8 mouse cellular contexts compared by ENCODE assay signal in genomic region chr11:102244926-102245449, GRCm38 (mm10). TPM values are rescaled to one million over a fixed set of nuclear protein-coding genes. Genes with fewer than 3 reads are reported as not detected.
DNase-seq lines count a peak whose midpoint lies in the region; ATAC-seq and TF ChIP-seq lines count a peak whose summit lies in the region.

No protein-coding gene starts in this region.

- H3K36me3 ChIP-seq in E14TG2a.4 (ENCODE audit: insufficient read depth, low read length): no peaks in the 10 kb centered on the region
- no peaks in the 10 kb centered on the region for H3K36me3 ChIP-seq in embryonic facial prominence, embryonic 10.5 days (replicated peaks)
- no peaks in the 10 kb centered on the region for H3K36me3 ChIP-seq in heart, embryonic 10.5 days
- no peaks in the 10 kb centered on the region for H3K36me3 ChIP-seq in liver, embryonic 16.5 days (ENCODE audit: control insufficient read depth, insufficient read depth)
- H3K36me3 ChIP-seq in neural tube, embryonic 11.5 days (ENCODE audit: control insufficient read depth, insufficient read depth, low read length): no peaks in the 10 kb centered on the region

- DNase-seq in adrenal gland, adult 18-20 months (ENCODE audit: low spot score in 2 of 2): peak; percentile 59 to 73
- DNase-seq in embryonic facial prominence, embryonic 10.5 days (ENCODE audit: low spot score): peak; percentile 66
- peak; percentile 85 for DNase-seq in heart, embryonic 10.5 days (ENCODE audit: low spot score)
- DNase-seq in kidney, postnatal 4 days: peak; percentile 66 to 80
- DNase-seq in neural tube, embryonic 11.5 days (ENCODE audit: low spot score): peak; percentile 77

- H3K9me3 ChIP-seq in E14TG2a.4 (ENCODE audit: low read length): 0 out of 2 replicates have a peak, but pooled peaks cover 4% of the 10 kb centered on the region
- H3K9me3 ChIP-seq in embryonic facial prominence, embryonic 10.5 days: no peaks in the 10 kb centered on the region
- no peaks in the 10 kb centered on the region for H3K9me3 ChIP-seq in heart, embryonic 10.5 days
- no peaks in the 10 kb centered on the region for H3K9me3 ChIP-seq in liver, embryonic 16.5 days (replicated peaks; ENCODE audit: control insufficient read depth, low read length)
- H3K9me3 ChIP-seq in neural tube, embryonic 11.5 days (ENCODE audit: control insufficient read depth, low read length): no peaks in the 10 kb centered on the region

- 2% methylated on average over 32 of the region's 32 CpGs for WGBS in embryonic facial prominence, embryonic 10.5 days
- 1% methylated on average over 32 of the region's 32 CpGs for WGBS in heart, embryonic 10.5 days
- WGBS in liver, embryonic 16.5 days (ENCODE audit: insufficient replicate concordance): 4% methylated on average over 32 of the region's 32 CpGs
- WGBS in neural tube, embryonic 11.5 days: under 1% methylated on average over 32 of the region's 32 CpGs

- H3K4me1 ChIP-seq in E14TG2a.4 (replicated peaks; ENCODE audit: low read depth, low read length): peaks cover 40% of the 10 kb centered on the region
- H3K4me1 ChIP-seq in embryonic facial prominence, embryonic 10.5 days: peaks cover 29% of the 10 kb centered on the region
- H3K4me1 ChIP-seq in heart, embryonic 10.5 days: peaks cover 28% of the 10 kb centered on the region
- H3K4me1 ChIP-seq in liver, embryonic 16.5 days (ENCODE audit: control insufficient read depth, low read depth, low read length): peaks cover 13% of the 10 kb centered on the region
- H3K4me1 ChIP-seq in neural tube, embryonic 11.5 days (ENCODE audit: control insufficient read depth, insufficient read depth, low read length): peaks cover 11% of the 10 kb centered on the region; the same call in 1 of the 2 replicates

- H3K27me3 ChIP-seq in E14TG2a.4 (ENCODE audit: insufficient read depth, low read length): peaks cover 18% of the 10 kb centered on the region
- peaks cover 24% of the 10 kb centered on the region for H3K27me3 ChIP-seq in embryonic facial prominence, embryonic 10.5 days (replicated peaks; ENCODE audit: low read depth, poor library complexity, severe bottlenecking)
- no peaks in the 10 kb centered on the region for H3K27me3 ChIP-seq in heart, embryonic 10.5 days (ENCODE audit: insufficient read depth, poor library complexity, severe bottlenecking)
- peaks cover 10% of the 10 kb centered on the region for H3K27me3 ChIP-seq in liver, embryonic 16.5 days (ENCODE audit: control insufficient read depth, insufficient read depth, low read depth, low read length)
- H3K27me3 ChIP-seq in neural tube, embryonic 11.5 days (ENCODE audit: control insufficient read depth, insufficient read depth, low read length): no peaks in the 10 kb centered on the region

- H3K27ac ChIP-seq in embryonic facial prominence, embryonic 10.5 days (replicated peaks): peak overlapping the region; percentile 81
- peak overlapping the region; percentile 83 for H3K27ac ChIP-seq in heart, embryonic 10.5 days
- H3K27ac ChIP-seq in liver, embryonic 16.5 days (ENCODE audit: low read length): no peak overlapping the region
- peak overlapping the region; percentile 64 for H3K27ac ChIP-seq in neural tube, embryonic 11.5 days (ENCODE audit: low read depth, low read length)

- no peak for TF ChIP-seq CTCF in E14TG2a.4 (conservative IDR thresholded peaks at IDR 0.05; ENCODE audit: low read length)

- no peak for ATAC-seq in liver, embryonic 16.5 days (ENCODE audit: low read depth)
- ATAC-seq in neural tube, embryonic 11.5 days (ENCODE audit: insufficient read depth, low FRiP score, low TSS enrichment): 0 out of 2 replicates have a peak, but pooled peaks have one; percentile 45
- ATAC-seq in erythroblast, adult 5-6 weeks (replicated peaks; ENCODE audit: low FRiP score, poor library complexity, severe bottlenecking): no peak

- H3K4me3 ChIP-seq in E14TG2a.4 (replicated peaks; ENCODE audit: low read length): peak overlapping the region; percentile 48
- H3K4me3 ChIP-seq in embryonic facial prominence, embryonic 10.5 days: peak overlapping the region; percentile 54
- H3K4me3 ChIP-seq in heart, embryonic 10.5 days: peak overlapping the region; percentile 58
- H3K4me3 ChIP-seq in liver, embryonic 16.5 days (ENCODE audit: low read depth, low read length): peak overlapping the region; percentile 19
- peak overlapping the region; percentile 27 for H3K4me3 ChIP-seq in neural tube, embryonic 11.5 days (ENCODE audit: low read depth, low read length)

- H3K9ac ChIP-seq in liver, embryonic 16.5 days (ENCODE audit: low read depth, low read length): no peak overlapping the region; the same call in 1 of the 2 replicates
- peak overlapping the region; percentile 58 for H3K9ac ChIP-seq in neural tube, embryonic 11.5 days (ENCODE audit: low read length)

- peak overlapping the region; percentile 35 for H3K4me2 ChIP-seq in liver, embryonic 16.5 days (ENCODE audit: low read depth, low read length)
- peak overlapping the region; percentile 65 for H3K4me2 ChIP-seq in neural tube, embryonic 11.5 days (ENCODE audit: low read depth)

RNA-seq across cellular contexts. Expression of gene BC030867, which starts 3.7 kb away (rescaled TPM):
- total RNA-seq in adrenal gland, adult 18-20 months (2021): under 1 TPM in 1 of 2 experiments, not detected in 1; 0.46 TPM
- polyA plus RNA-seq in embryonic facial prominence, embryonic 10.5 days (2016; fragmentation: Nextera tagmentation; extraction: Ambion mirVana): 30.1 and 32.4 TPM in 2 replicates
- polyA plus RNA-seq in heart, embryonic 10.5 days (2016; fragmentation: Nextera tagmentation; extraction: Ambion mirVana): 16.5 and 19.4 TPM in 2 replicates
- polyA plus RNA-seq in liver, embryonic 16.5 days (2015; fragmentation: Nextera tagmentation; extraction: Ambion mirVana): 13.2 and 13.8 TPM in 2 replicates
- polyA plus RNA-seq in neural tube, embryonic 11.5 days (2014; fragmentation: Nextera tagmentation; extraction: Ambion mirVana): 17.9 and 18.6 TPM in 2 replicates
- 3.8 and 5.0 TPM in 2 replicates for total RNA-seq in erythroblast, adult 5-6 weeks (2015; ENCODE audit: low replicate concordance)
- 4.1 and 7.2 TPM in 2 replicates for total RNA-seq in erythroblast, adult 5-6 weeks (2017; ENCODE audit: low replicate concordance)

RNA-seq across cellular contexts. Expression of gene Hdac5, which starts 15.0 kb away (rescaled TPM):
- total RNA-seq in adrenal gland, adult 18-20 months (2021): 100 to 1,000 TPM in 1 of 2 experiments, 10 to 100 TPM in 1; 79.1 to 115 TPM
- 49.6 and 52.9 TPM in 2 replicates for polyA plus RNA-seq in embryonic facial prominence, embryonic 10.5 days (2016; fragmentation: Nextera tagmentation; extraction: Ambion mirVana)
- 84.9 and 103 TPM in 2 replicates for polyA plus RNA-seq in heart, embryonic 10.5 days (2016; fragmentation: Nextera tagmentation; extraction: Ambion mirVana)
- 16.9 and 20.4 TPM in 2 replicates for polyA plus RNA-seq in liver, embryonic 16.5 days (2015; fragmentation: Nextera tagmentation; extraction: Ambion mirVana)
- 41.1 and 42.7 TPM in 2 replicates for polyA plus RNA-seq in neural tube, embryonic 11.5 days (2014; fragmentation: Nextera tagmentation; extraction: Ambion mirVana)
- total RNA-seq in erythroblast, adult 5-6 weeks (2015; ENCODE audit: low replicate concordance): 3.7 and 10.2 TPM in 2 replicates
- 13.3 and 17.3 TPM in 2 replicates for total RNA-seq in erythroblast, adult 5-6 weeks (2017; ENCODE audit: low replicate concordance)

RNA-seq across cellular contexts. Expression of gene Asb16, which starts 23.6 kb away (rescaled TPM):
- total RNA-seq in adrenal gland, adult 18-20 months (2021): under 1 TPM; 0.30 to 0.61 TPM
- polyA plus RNA-seq in embryonic facial prominence, embryonic 10.5 days (2016; fragmentation: Nextera tagmentation; extraction: Ambion mirVana): 0.09 and 0.10 TPM in 2 replicates
- 0.06 and 0.08 TPM in 2 replicates for polyA plus RNA-seq in heart, embryonic 10.5 days (2016; fragmentation: Nextera tagmentation; extraction: Ambion mirVana)
- polyA plus RNA-seq in liver, embryonic 16.5 days (2015; fragmentation: Nextera tagmentation; extraction: Ambion mirVana): 0.04 TPM in 1 of 2 replicates, not detected in the other
- polyA plus RNA-seq in neural tube, embryonic 11.5 days (2014; fragmentation: Nextera tagmentation; extraction: Ambion mirVana): not detected in 2 replicates
- not detected in 2 replicates for total RNA-seq in erythroblast, adult 5-6 weeks (2015; ENCODE audit: low replicate concordance)
- total RNA-seq in erythroblast, adult 5-6 weeks (2017; ENCODE audit: low replicate concordance): not detected in 2 replicates

RNA-seq across cellular contexts. Expression of gene Tmub2, which starts 39.7 kb away (rescaled TPM):
- total RNA-seq in adrenal gland, adult 18-20 months (2021): 10 to 100 TPM; 43.3 to 55.3 TPM
- polyA plus RNA-seq in embryonic facial prominence, embryonic 10.5 days (2016; fragmentation: Nextera tagmentation; extraction: Ambion mirVana): 45.2 and 46.2 TPM in 2 replicates
- 40.1 and 41.8 TPM in 2 replicates for polyA plus RNA-seq in heart, embryonic 10.5 days (2016; fragmentation: Nextera tagmentation; extraction: Ambion mirVana)
- 26.7 and 28.5 TPM in 2 replicates for polyA plus RNA-seq in liver, embryonic 16.5 days (2015; fragmentation: Nextera tagmentation; extraction: Ambion mirVana)
- 61.7 and 64.5 TPM in 2 replicates for polyA plus RNA-seq in neural tube, embryonic 11.5 days (2014; fragmentation: Nextera tagmentation; extraction: Ambion mirVana)
- 15.9 and 17.1 TPM in 2 replicates for total RNA-seq in erythroblast, adult 5-6 weeks (2015; ENCODE audit: low replicate concordance)
- 17.0 and 28.0 TPM in 2 replicates for total RNA-seq in erythroblast, adult 5-6 weeks (2017; ENCODE audit: low replicate concordance)

RNA-seq across cellular contexts. Expression of gene Atxn7l3, which starts 51.4 kb away (rescaled TPM):
- total RNA-seq in adrenal gland, adult 18-20 months (2021): 10 to 100 TPM; 44.3 to 53.4 TPM
- 15.6 and 18.2 TPM in 2 replicates for polyA plus RNA-seq in embryonic facial prominence, embryonic 10.5 days (2016; fragmentation: Nextera tagmentation; extraction: Ambion mirVana)
- 9.1 and 14.3 TPM in 2 replicates for polyA plus RNA-seq in heart, embryonic 10.5 days (2016; fragmentation: Nextera tagmentation; extraction: Ambion mirVana)
- 3.0 and 3.2 TPM in 2 replicates for polyA plus RNA-seq in liver, embryonic 16.5 days (2015; fragmentation: Nextera tagmentation; extraction: Ambion mirVana)
- polyA plus RNA-seq in neural tube, embryonic 11.5 days (2014; fragmentation: Nextera tagmentation; extraction: Ambion mirVana): 18.8 and 20.0 TPM in 2 replicates
- total RNA-seq in erythroblast, adult 5-6 weeks (2015; ENCODE audit: low replicate concordance): 6.3 and 10.4 TPM in 2 replicates
- 5.7 and 9.3 TPM in 2 replicates for total RNA-seq in erythroblast, adult 5-6 weeks (2017; ENCODE audit: low replicate concordance)
